Mouse (Mus musculus) heart, adult 2 months (tissue): ENCODE data around the gene Polr3h. TPM values are rescaled to one million over a fixed set of nuclear protein-coding genes. Genes with fewer than 3 reads are reported as not detected.

Source experiments
- DNase-seq, 2 experiments: peaks; one replicate each; pipeline ENCODE4 v3.0.0; 2021
- H3K27ac ChIP-seq: fragments of 200-600 bp; 2 replicates; pipeline ENCODE4 v1.8.1; 2022
- H3K27me3 ChIP-seq: fragments of 200-500 bp; 2 replicates; pipeline ENCODE4 v1.6.1; 2012; ENCODE audit warnings: mild to moderate bottlenecking, low read length, inconsistent platforms, mixed read lengths; ENCODE audit not compliant: control insufficient read depth, insufficient read depth
- H3K36me3 ChIP-seq: fragments of 200-500 bp; 2 replicates; pipeline ENCODE4 v1.6.1; 2012; ENCODE audit warnings: low read length, inconsistent platforms; ENCODE audit not compliant: control insufficient read depth, insufficient read depth
- H3K4me1 ChIP-seq: fragments of 200-500 bp; 2 replicates; pipeline ENCODE4 v1.6.1; 2011; ENCODE audit warnings: low read length; ENCODE audit not compliant: control insufficient read depth, insufficient read depth
- H3K4me3 ChIP-seq: fragments of 200-600 bp; 2 replicates; pipeline ENCODE4 v1.8.1; 2022
- H3K79me2 ChIP-seq: fragments of 200-500 bp; replicated peaks from 2 replicates; pipeline ENCODE4 v1.6.1; 2012; ENCODE audit warnings: mild to moderate bottlenecking, inconsistent platforms, low read length, moderate library complexity, mixed read lengths; ENCODE audit not compliant: control insufficient read depth, insufficient read depth
- H3K9ac ChIP-seq: fragments of 200-500 bp; 2 replicates; pipeline ENCODE4 v1.6.1; 2012; ENCODE audit warnings: low read depth, mild to moderate bottlenecking, control low read depth, inconsistent platforms, low read length, mixed read lengths
- CTCF ChIP-seq: fragments of 200-600 bp; IDR thresholded peaks from 2 replicates; pipeline ENCODE4 v1.8.1; 2022; ENCODE audit warnings: antibody characterized with exemption, mild to moderate bottlenecking, moderate library complexity
- EP300 ChIP-seq: fragments of 200-500 bp; IDR thresholded peaks from 2 replicates; pipeline ENCODE4 v1.6.1; 2011; ENCODE audit warnings: low read depth, low read length, control low read depth; ENCODE audit not compliant: insufficient read depth
- POLR2A ChIP-seq: fragments of 200-500 bp; IDR thresholded peaks from 2 replicates; pipeline ENCODE4 v1.6.1; 2011; ENCODE audit warnings: mild to moderate bottlenecking, low read depth, low read length, control low read depth; ENCODE audit not compliant: insufficient read depth
- WGBS: fragments of 180-500 bp; shearing (Covaris S2); methylation state at CpG from one replicate; pipeline ENCODE4 v1.1.7; 2018; 5-methylcytosine and 5-hydroxymethylcytosine counted together
- intact Hi-C: fragments of 180-260 bp; cut with DNase I; formaldehyde crosslinking; loops from one replicate; pipeline ENCODE4 v1.15.1; 2025
- polyA plus RNA-seq: library from polyadenylated mRNA; depleted of rRNA; stranded (reverse); fragments of >200 nt; gene quantifications from 2 replicates; pipeline ENCODE4 v1.2.3, GENCODE M21; 2012
- total RNA-seq, 2 experiments: library from RNA; stranded (reverse); gene quantifications; 2 replicates each; pipeline ENCODE4 v1.2.3; 2021

The Polr3h gene
- total and polyA plus RNA-seq, 3 experiments: 5.9 to 8.1 (median 7.2) TPM

- TF ChIP-seq CTCF: no peak
- no peak for TF ChIP-seq EP300
- no peak for TF ChIP-seq POLR2A
- Histone ChIP-seq H3K9ac (no peak overlapping the region), H3K36me3 (peaks cover 42% of the 10 kb centered on the region), H3K4me1 (peaks cover 22% of the 10 kb centered on the region), H3K79me2 (peaks cover 24% of the 10 kb centered on the region), H3K27me3 (no peaks in the 10 kb centered on the region), H3K4me3 (no peak overlapping the region), H3K27ac (no peak overlapping the region)
- intact Hi-C loops: no loop called here
- WGBS: 74% methylated on average over 3 of the region's 3 CpGs
- DNase-seq: no peak
Observed at GRCm38 (mm10) chr15:81882348-81882747, 43.7 kb downstream of the Polr3h start.

DNA sequence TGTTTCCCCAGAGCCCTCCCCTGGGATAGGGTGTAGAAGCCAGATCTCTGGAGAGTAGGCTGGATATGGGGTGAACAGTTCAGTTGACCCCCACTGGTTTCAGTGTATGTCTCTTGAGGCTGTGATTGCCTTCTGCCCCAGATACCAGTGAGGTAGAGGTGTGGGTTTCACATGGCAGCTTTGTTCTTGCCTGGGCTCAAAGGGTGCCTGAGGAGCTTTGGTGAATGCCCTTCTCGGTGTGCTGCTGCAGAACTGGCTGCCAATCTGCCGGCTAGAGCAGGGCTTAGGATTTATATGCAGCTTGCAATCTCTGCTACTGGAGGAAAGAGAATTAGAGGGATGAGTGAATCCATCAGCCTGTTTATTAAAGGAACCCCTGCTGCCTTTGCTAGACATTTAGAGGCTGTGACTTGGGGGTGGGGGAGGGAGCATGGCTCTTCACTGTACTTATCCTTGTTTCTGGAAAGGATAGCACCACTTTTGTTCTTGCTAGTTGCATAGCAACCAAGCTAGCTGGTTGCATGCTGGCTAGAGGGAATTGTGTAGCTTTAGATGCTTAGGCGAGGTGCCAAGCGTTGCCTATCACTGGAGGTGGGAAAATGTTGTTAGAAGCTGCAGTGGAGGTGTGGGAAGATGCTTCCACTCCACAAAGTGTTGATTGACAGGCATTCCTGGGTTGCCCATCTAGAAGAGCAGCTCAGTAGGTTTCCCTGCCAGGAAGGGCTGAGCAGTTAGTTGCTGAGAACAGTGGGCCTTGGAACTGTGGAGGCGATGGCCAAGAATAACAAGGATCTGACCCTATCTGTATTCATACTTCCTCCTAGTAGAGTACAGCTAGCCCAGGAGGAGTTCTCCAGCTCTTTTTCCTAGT is 46.3 kb downstream of the Polr3h start:
- peaks cover 23% of the 10 kb centered on the region for H3K4me1 ChIP-seq
- no peak for DNase-seq
- no peak overlapping the region for H3K4me3 ChIP-seq
- TF ChIP-seq CTCF: no peak
- no peak for TF ChIP-seq POLR2A
- no peak for TF ChIP-seq EP300
- WGBS: 11% methylated on average over 5 of the region's 5 CpGs
- H3K27me3 ChIP-seq: no peaks in the 10 kb centered on the region
- peaks cover 39% of the 10 kb centered on the region for H3K36me3 ChIP-seq
- peak overlapping the region; percentile 10; the same call in 1 of the 2 replicates for H3K9ac ChIP-seq
- intact Hi-C loops: no loop called here
- H3K79me2 ChIP-seq: peaks cover 24% of the 10 kb centered on the region
- peak overlapping the region; percentile 36 for H3K27ac ChIP-seq

- peak within 1 kb of the TSS; percentile 100 for H3K27ac ChIP-seq
- peak; percentile 99 for DNase-seq
- peak; percentile 81 for TF ChIP-seq EP300
- TF ChIP-seq CTCF: no peak
- TF ChIP-seq POLR2A: peak; percentile 92
- no peaks in the 10 kb centered on the region for H3K27me3 ChIP-seq
- 1% methylated on average over 53 of the region's 53 CpGs for WGBS
- H3K36me3 ChIP-seq: peaks cover 15% of the 10 kb centered on the region
- intact Hi-C loops: loop anchor here (2.0 to 5.0 kb wide), 2 partner anchors 14 to 40 kb away; partner anchors contain the start of gene Tob2
- H3K4me3 ChIP-seq: peak within 1 kb of the TSS; percentile 98
- peaks cover 5% of the 10 kb centered on the region; the same call in 1 of the 2 replicates for H3K4me1 ChIP-seq
- H3K79me2 ChIP-seq: peaks cover 8% of the 10 kb centered on the region
- peak within 1 kb of the TSS; percentile 98 for H3K9ac ChIP-seq
Observed at GRCm38 (mm10) chr15:81872262-81873136, 53.5 kb downstream of the Polr3h start, which contains the start of gene Aco2. Gene Aco2 (plus strand): TSS chr15:81872309.

- H3K27ac ChIP-seq: peak within 1 kb of the TSS; percentile 100
- peak within 1 kb of the TSS; percentile 98 for H3K9ac ChIP-seq
- peak within 1 kb of the TSS; percentile 98 for H3K4me3 ChIP-seq
- H3K27me3 ChIP-seq: no peaks in the 10 kb centered on the region
- peaks cover 5% of the 10 kb centered on the region for H3K79me2 ChIP-seq
- DNase-seq: peak; percentile 88
- under 1% methylated on average over 30 of the region's 30 CpGs for WGBS
- peaks cover 5% of the 10 kb centered on the region; the same call in 1 of the 2 replicates for H3K4me1 ChIP-seq
- H3K36me3 ChIP-seq: peaks cover 10% of the 10 kb centered on the region
- TF ChIP-seq POLR2A (peak; percentile 65; the same call in 1 of the 2 replicates), EP300 (no peak), CTCF (no peak)
- intact Hi-C loops: loop anchor here (2.0 to 5.0 kb wide), 3 partner anchors 13 to 53 kb away; partner anchors contain the start of gene Tob2
Observed at GRCm38 (mm10) chr15:81871604-81872261, 54.3 kb downstream of the Polr3h start, which contains the start of gene Phf5a. Gene Phf5a (minus strand): TSS chr15:81871911.

DNA sequence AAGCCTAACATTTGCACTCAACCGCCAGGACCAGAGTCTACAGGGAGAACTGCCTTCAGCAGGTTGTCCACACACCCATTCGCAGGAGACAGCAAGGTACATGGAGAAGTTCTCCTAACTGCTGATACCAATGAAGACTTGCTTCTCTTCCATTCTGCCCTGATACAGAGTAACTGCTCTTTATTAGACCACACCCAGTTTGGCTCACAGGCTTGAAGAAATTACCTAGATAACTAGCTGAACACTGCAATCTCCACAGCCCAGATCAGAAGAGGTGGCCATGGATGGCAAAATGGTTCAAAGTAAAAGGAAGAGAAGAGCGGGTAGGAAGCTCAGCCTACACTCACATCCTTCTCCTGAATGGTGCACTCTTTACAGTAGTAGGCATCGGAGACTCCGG is 56.1 kb downstream of the Polr3h start:
- peaks cover 4% of the 10 kb centered on the region for H3K79me2 ChIP-seq
- H3K9ac ChIP-seq: no peak overlapping the region
- no peak for DNase-seq
- no peak overlapping the region for H3K4me3 ChIP-seq
- no peak for TF ChIP-seq POLR2A
- TF ChIP-seq EP300: no peak
- no peak for TF ChIP-seq CTCF
- H3K4me1 ChIP-seq: 0 out of 2 replicates have a peak, but pooled peaks cover 1% of the 10 kb centered on the region
- intact Hi-C loops: loop anchor here (2.0 to 5.0 kb wide), 2 partner anchors 38 to 55 kb away; no protein-coding TSS in a partner anchor
- 99% methylated on average over 5 of the region's 5 CpGs for WGBS
- H3K36me3 ChIP-seq: peaks cover 10% of the 10 kb centered on the region
- no peak overlapping the region for H3K27ac ChIP-seq
- H3K27me3 ChIP-seq: no peaks in the 10 kb centered on the region
